Mouse (Mus musculus): ENCODE results near the gene Akt3. TPM values are rescaled to one million over a fixed set of nuclear protein-coding genes. Genes with fewer than 3 reads are reported as not detected.

The Akt3 gene
- total RNA-seq, 2 experiments from 2014 or later, result 221 to 234 TPM

GRCm38 (mm10) chr1:176993141-176994010 lies 264.6 kb downstream of the Akt3 start:
- no peak for DNase-seq (ENCODE audit: extremely low spot score in 1 of 2, low spot score in 1 of 2)

GRCm38 (mm10) chr1:176992517-176992916 lies 265.5 kb downstream of the Akt3 start:
- no peak for DNase-seq (ENCODE audit: extremely low spot score in 1 of 2, low spot score in 1 of 2)

GRCm38 (mm10) chr1:176991473-176991872 lies 266.5 kb downstream of the Akt3 start:
- no peak for DNase-seq (ENCODE audit: extremely low spot score in 1 of 2, low spot score in 1 of 2)

GRCm38 (mm10) chr1:176986990-176987740 lies 270.8 kb downstream of the Akt3 start:
- DNase-seq (ENCODE audit: extremely low spot score in 1 of 2, low spot score in 1 of 2), result no peak

- no peak for DNase-seq (ENCODE audit: extremely low spot score in 1 of 2, low spot score in 1 of 2)
Observed at GRCm38 (mm10) chr1:176986275-176986674, 271.7 kb downstream of the Akt3 start.

GRCm38 (mm10) chr1:176985691-176986090 lies 272.3 kb downstream of the Akt3 start:
- DNase-seq (ENCODE audit: extremely low spot score in 1 of 2, low spot score in 1 of 2), result no peak

- DNase-seq (ENCODE audit: extremely low spot score in 1 of 2, low spot score in 1 of 2), result no peak
Observed at GRCm38 (mm10) chr1:176982671-176983070, 275.3 kb downstream of the Akt3 start.

GRCm38 (mm10) chr1:176981511-176981910 lies 276.5 kb downstream of the Akt3 start:
- no peak for DNase-seq (ENCODE audit: extremely low spot score in 1 of 2, low spot score in 1 of 2)

- no peak for DNase-seq (ENCODE audit: extremely low spot score in 1 of 2, low spot score in 1 of 2)
Observed at GRCm38 (mm10) chr1:176980801-176981400, 277.1 kb downstream of the Akt3 start.

- no peak for DNase-seq (ENCODE audit: extremely low spot score in 1 of 2, low spot score in 1 of 2)
Observed at GRCm38 (mm10) chr1:176980140-176980539, 277.9 kb downstream of the Akt3 start.

- DNase-seq (ENCODE audit: extremely low spot score in 1 of 2, low spot score in 1 of 2), result no peak
Observed at GRCm38 (mm10) chr1:176979235-176979634, 278.8 kb downstream of the Akt3 start.

GRCm38 (mm10) chr1:176973356-176974088 lies 284.5 kb downstream of the Akt3 start:
- no peak for DNase-seq (ENCODE audit: extremely low spot score in 1 of 2, low spot score in 1 of 2)

GRCm38 (mm10) chr1:176971479-176971797 lies 286.6 kb downstream of the Akt3 start:
- no peak for DNase-seq (ENCODE audit: extremely low spot score in 1 of 2, low spot score in 1 of 2)

- no peak for DNase-seq (ENCODE audit: extremely low spot score in 1 of 2, low spot score in 1 of 2)
Observed at GRCm38 (mm10) chr1:176970635-176971478, 287.1 kb downstream of the Akt3 start.

Other genes starting within 250 kb of the Akt3 start
- gene Zbtb18, start 184.1 kb upstream of the Akt3 start, total RNA-seq (2021), result 100 to 1,000 TPM; 563 to 635 TPM

All from layer of hippocampus, postnatal 25 days (tissue).